Mouse (Mus musculus) hindlimb bud, embryonic 11.5 days (tissue): ENCODE data around the gene Arl6ip5.

Source experiments
- DNase-seq: peaks from one replicate; pipeline ENCODE4 v3.0.0-alpha.2; 2012; ENCODE audit warnings: low read depth, low spot score; ENCODE audit errors: extremely low spot score

Arl6ip5 gene

DNA sequence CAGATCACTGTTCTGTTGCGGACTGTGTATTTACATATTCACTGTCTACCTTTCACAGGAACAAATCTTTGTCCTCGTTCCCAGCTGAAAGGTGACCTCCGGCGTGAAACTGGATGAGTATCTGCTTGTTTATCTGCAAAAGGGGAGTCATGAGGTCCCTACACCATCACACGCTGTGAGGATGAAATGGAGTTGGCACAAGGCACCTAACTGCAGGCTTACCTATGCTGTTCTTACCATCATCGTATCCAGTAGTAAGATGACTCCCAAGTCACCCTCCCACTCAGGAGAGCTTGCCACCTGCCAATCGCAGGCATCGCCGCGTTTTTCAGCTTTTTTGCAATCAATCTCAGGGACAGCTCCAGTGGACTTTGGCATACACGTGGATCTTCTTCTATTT lies 59.1 kb downstream of the Arl6ip5 start:
- DNase-seq, result no peak

DNA sequence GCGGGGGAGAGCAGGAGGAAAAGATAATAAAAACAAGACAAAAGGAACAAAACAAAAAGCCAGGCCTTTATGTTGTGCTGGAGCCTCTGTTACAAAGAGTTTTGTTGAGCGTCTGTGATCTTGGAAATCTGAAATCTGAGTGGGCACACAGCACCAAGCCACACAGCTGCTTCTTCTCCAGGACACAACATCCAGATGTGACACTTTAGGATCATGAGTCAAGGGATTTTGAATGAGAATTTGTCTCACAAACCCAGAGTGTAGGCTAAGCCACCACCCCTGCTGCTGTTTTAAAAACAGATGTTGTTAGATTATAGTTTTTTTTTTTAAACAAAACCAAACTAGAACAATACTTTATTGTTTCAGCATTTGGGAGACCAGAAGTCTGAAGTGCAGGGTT lies 61.9 kb downstream of the Arl6ip5 start:
- no peak for DNase-seq

DNA sequence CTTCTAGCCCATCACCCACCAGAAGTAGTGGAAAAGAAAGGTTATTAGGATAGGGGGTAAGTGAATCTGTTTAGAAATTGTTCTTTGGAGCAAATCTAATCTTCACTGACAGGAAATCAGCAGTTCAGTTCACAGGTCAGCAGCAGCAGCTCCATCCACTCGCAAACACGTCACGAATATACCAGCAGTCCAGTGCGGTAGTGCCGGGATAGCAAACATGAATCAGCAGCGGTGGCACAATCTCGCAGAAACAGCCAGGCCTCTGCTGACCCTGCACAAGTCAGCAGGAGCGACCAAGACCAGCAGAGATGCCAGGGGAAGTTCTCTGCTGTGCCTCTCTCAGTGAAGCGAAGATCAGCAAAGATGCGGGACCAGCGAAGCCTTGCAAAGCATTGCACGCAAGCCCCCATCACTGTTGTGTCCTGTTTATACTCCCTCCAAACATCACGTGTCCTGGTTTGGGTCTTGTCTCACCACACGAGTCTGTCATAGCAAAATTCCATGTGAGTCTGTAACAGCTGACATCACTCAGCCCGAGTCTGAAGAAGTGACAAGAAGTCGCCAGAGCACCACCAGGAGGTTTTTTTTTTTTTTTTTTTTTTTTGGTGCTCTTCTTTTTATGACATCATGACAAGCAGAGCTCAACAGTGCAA lies 62.7 kb downstream of the Arl6ip5 start:
- DNase-seq, result no peak

DNA sequence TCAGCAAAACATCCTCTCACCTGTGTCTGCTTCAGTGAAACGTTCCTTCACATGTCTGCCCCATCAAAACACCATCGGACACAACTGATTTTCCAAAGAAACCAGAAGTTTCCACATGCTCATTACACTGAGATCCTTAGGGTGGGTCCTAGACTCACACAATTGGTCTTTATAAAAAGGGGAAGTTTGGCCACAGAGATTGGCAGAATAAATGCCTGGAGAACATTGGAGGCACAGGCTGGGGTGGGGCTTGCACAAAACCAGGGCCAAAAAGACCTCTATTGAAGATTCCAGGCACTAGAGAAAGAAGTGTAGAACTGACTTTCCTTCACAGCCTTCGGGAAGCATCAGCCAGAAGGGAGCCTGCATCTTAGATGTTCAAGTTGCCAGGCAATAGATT lies 63.3 kb downstream of the Arl6ip5 start:
- no peak for DNase-seq

DNA sequence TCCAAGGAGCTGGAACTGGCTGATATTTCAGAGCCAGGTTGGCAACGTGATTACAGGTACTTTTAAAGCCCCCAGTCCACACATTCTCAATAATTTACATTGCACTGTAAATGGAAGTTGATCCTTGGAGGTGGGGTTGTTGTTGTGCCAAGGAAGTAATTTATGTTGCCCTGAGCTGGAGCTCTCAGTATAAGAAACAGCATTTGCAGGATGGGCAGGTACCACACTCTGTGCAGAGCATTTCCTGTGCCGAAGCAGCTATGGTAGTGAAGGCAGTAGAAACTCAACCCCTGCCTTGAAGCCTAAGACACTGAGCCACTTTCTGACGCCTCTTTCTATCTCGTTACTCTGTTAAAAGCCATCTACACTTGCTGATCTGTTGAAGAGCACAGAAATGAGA lies 65.3 kb downstream of the Arl6ip5 start:
- no peak for DNase-seq

DNA sequence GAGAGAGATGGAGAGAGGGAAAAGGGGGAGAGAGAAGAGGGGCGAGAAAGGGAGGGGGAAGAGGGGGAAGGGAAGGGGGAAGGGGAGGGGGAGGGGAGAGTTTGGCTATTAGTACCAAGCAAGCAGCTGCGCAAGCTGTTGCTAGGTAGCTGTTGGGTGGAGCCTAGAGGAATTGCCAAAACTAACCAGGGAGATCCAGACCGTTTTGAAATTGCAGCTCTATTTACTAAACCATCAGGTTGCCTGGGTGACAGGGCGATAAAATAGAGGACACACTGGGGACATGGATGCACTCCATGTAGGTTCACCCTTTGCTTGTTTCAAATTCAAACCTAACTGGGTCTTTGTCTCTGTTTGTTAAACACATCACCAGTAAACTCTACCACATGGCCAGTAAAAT lies 65.9 kb downstream of the Arl6ip5 start:
- no peak for DNase-seq

DNA sequence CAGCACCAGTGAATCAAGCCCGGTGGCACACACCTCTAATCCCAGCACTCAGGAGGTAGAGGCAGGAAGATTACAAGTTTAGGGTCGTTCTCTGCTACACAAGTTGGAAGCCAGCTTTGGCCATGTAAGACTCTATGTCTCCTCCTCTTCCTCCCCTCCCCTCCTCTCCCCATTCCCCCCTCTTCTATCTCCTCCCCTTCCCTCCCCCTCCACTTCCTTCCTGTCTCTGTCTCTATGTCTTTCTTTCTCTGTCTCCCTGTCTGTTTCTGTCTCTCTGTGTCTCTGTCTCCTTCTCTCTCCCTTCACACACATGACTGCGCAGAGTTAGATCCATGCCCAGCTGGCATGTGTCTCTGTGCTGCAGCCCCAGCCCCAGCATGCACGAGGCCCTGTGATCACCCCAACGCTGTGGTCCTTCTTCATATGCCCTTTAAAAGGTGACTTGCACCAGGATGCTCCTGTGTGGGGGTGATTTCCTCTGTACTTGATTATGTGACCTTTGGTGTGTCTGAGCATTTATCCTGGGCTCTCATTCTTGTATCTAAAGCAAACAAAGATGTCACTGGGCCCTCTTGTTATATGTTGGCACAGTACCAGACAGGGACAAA lies 66.5 kb downstream of the Arl6ip5 start:
- DNase-seq, result no peak

DNA sequence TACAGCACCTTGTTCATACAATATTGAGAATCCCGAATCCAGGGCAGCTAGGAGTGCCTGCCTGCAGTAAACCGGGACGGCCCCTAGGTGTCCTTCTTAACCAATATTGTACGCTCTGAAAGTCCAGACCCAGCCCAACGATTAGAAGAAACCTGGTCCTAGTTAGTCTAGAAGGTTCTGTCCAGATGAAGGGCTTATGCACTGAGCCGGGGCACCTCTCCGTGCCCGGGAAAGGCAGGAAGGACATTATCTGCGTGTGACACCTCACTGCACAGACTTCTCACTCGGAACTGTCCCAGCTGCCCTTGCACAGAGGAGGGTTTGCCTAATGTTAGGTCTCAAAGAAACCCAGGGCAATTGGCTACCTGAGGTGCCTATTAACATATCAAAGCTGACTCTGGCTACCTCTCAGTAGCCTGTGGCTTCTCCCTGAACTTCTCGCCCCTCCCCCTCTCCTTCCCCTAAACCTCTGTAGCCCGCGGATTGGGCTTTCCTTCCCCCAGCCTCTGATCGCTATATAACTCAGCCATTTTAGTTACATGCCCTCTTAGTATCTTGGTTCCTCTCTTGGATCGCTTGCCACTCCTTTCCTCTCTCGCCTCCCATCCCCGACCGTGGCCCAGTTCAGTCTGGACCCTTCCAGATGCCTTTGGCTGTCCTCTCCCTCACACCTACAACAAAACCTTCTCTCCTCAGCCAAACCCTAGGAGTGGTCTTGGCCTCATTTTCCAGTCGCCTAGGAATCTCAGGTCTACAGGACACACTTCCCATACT lies 67.7 kb downstream of the Arl6ip5 start:
- peak; percentile 75 for DNase-seq

DNA sequence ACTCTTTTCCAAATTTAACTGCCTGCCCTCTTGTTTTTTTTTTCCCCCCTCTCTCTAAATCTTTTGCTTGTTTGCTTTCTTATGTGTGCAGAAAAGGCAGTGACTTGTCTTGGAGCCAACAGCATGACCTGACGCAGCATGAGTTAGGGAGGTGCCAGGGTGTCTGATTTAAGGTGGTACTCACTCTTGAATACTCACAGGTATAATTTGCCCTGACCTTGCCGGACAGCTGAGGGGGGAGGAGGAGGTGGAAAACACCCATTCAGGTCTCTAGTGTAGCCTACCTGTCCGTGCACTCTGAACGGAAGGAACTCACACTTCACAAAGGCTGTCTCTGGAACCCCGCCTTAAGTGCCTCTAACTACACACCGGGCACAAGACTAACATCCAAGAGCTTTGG lies 68.4 kb downstream of the Arl6ip5 start:
- DNase-seq, result no peak
